Mouse (Mus musculus) heart, postnatal 14 days (tissue): ENCODE results near the gene Ccser1. TPM values are rescaled to one million over a fixed set of nuclear protein-coding genes. Genes with fewer than 3 reads are reported as not detected.

ENCODE experiments used
- DNase-seq, 2 experiments: peaks; one replicate each; pipeline ENCODE4 v3.0.0; 2021 to 2022
- intact Hi-C: fragments of 180-260 bp; cut with DNase I; formaldehyde crosslinking; loops from one replicate; pipeline ENCODE4 v1.15.1; 2025
- total RNA-seq, 2 experiments: library from RNA; stranded (reverse); gene quantifications; 2 replicates each; pipeline ENCODE4 v1.2.3; 2021

The Ccser1 gene
- total RNA-seq, 2 experiments from 2014 or later: 2.5 to 2.9 TPM

GRCm38 (mm10) chr6:61292927-61293326 is 112.8 kb downstream of the Ccser1 start:
- intact Hi-C loops: no loop called here
- no peak for DNase-seq

GRCm38 (mm10) chr6:61295535-61295934 is 115.4 kb downstream of the Ccser1 start:
- intact Hi-C loops: no loop called here
- no peak for DNase-seq

- intact Hi-C loops: no loop called here
- no peak for DNase-seq
Observed at GRCm38 (mm10) chr6:61296188-61297037, 116.3 kb downstream of the Ccser1 start.

GRCm38 (mm10) chr6:61300441-61300840 is 120.3 kb downstream of the Ccser1 start:
- DNase-seq: no peak
- intact Hi-C loops: loop anchor here (2.0 to 5.0 kb wide), 3 partner anchors 118 to 743 kb away; partner anchors contain the start of gene Ccser1

- intact Hi-C loops: loop anchor here (1.0 to 5.0 kb wide), 4 partner anchors 119 to 744 kb away; partner anchors contain the start of gene Ccser1
- DNase-seq: no peak
Observed at GRCm38 (mm10) chr6:61300975-61301374, 120.9 kb downstream of the Ccser1 start.

- intact Hi-C loops: loop anchor here (1.0 to 5.0 kb wide), 4 partner anchors 119 to 744 kb away; partner anchors contain the start of gene Ccser1
- DNase-seq: no peak
Observed at GRCm38 (mm10) chr6:61301631-61302030, 121.5 kb downstream of the Ccser1 start.

- intact Hi-C loops: no loop called here
- no peak for DNase-seq
Observed at GRCm38 (mm10) chr6:61311324-61312091, 131.4 kb downstream of the Ccser1 start.

GRCm38 (mm10) chr6:61315884-61316601 is 135.9 kb downstream of the Ccser1 start:
- peak; percentile 12 to 36 for DNase-seq

GRCm38 (mm10) chr6:61320842-61321241 is 140.7 kb downstream of the Ccser1 start:
- intact Hi-C loops: no loop called here
- no peak for DNase-seq

More at GRCm38 (mm10) chr6:61315884-61316601, 135.9 kb downstream of the Ccser1 start:
- intact Hi-C loops: no loop called here

GRCm38 (mm10) chr6:61322328-61322727 is 142.2 kb downstream of the Ccser1 start:
- no peak for DNase-seq
- intact Hi-C loops: no loop called here

- intact Hi-C loops: no loop called here
- no peak for DNase-seq
Observed at GRCm38 (mm10) chr6:61326131-61326530, 146.0 kb downstream of the Ccser1 start.

- DNase-seq: no peak
- intact Hi-C loops: no loop called here
Observed at GRCm38 (mm10) chr6:61328981-61329380, 148.9 kb downstream of the Ccser1 start.

- intact Hi-C loops: no loop called here
- DNase-seq: no peak
Observed at GRCm38 (mm10) chr6:61329593-61330540, 149.7 kb downstream of the Ccser1 start.

- no peak for DNase-seq
- intact Hi-C loops: no loop called here
Observed at GRCm38 (mm10) chr6:61334466-61334865, 154.3 kb downstream of the Ccser1 start.

GRCm38 (mm10) chr6:61347045-61347838 is 167.1 kb downstream of the Ccser1 start:
- DNase-seq: peak in 1 of 2 experiments; percentile 3
- intact Hi-C loops: no loop called here

- intact Hi-C loops: no loop called here
- DNase-seq: no peak
Observed at GRCm38 (mm10) chr6:61363722-61364121, 183.6 kb downstream of the Ccser1 start.

GRCm38 (mm10) chr6:61382526-61382925 is 202.4 kb downstream of the Ccser1 start:
- DNase-seq: no peak
- intact Hi-C loops: no loop called here

- DNase-seq: no peak
- intact Hi-C loops: no loop called here
Observed at GRCm38 (mm10) chr6:61382991-61383390, 202.9 kb downstream of the Ccser1 start.

- no peak for DNase-seq
- intact Hi-C loops: no loop called here
Observed at GRCm38 (mm10) chr6:61387046-61387445, 206.9 kb downstream of the Ccser1 start.
